Mouse (Mus musculus) neural tube, postnatal 0 days (tissue): ENCODE data around the gene Col6a3. TPM values are rescaled to one million over a fixed set of nuclear protein-coding genes. Genes with fewer than 3 reads are reported as not detected.

Experiments
- polyA plus RNA-seq: library from polyadenylated mRNA; unstranded; fragments of >200 nt; fragmentation: Nextera tagmentation; extraction: Ambion mirVana; gene quantifications from 2 replicates; pipeline ENCODE4 v1.2.1, GENCODE M21; 2015

Gene Col6a3
- polyA plus RNA-seq: 7.3 and 8.4 TPM in 2 replicates

DNA sequence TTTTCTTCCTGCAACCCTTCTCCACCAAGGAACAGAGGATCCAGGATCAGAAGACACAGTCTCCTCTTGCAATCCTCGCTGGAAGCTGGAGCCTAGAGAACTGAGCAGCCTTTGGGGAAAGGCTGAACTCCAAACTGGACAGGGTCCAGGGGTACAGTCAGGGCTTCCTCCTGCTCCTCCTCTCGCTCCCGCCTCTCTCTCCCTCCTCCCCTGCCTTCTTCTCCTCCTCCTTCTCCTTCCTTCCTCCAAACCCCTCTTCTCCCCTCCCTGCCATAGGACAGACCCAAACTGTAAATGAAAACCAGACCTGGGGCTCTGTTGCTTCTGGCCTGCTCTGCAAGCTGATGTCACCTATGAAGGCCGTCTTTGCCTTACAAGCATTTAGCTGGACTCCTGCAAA lies at the start of gene Col6a3:
TSS of gene Col6a3 (minus strand) at position 136 of the 400 bp plus-strand sequence.

Other genes starting within 250 kb of the Col6a3 start
- 128 and 140 TPM in 2 replicates for gene Cops8, start 241.0 kb downstream of the Col6a3 start, polyA plus RNA-seq
- gene Mlph, start 71.1 kb upstream of the Col6a3 start, polyA plus RNA-seq: 0.14 and 0.53 TPM in 2 replicates
- not detected in 2 replicates for gene Prlh, start 109.1 kb upstream of the Col6a3 start, polyA plus RNA-seq
- gene Rab17, start 125.7 kb upstream of the Col6a3 start, polyA plus RNA-seq: not detected in 2 replicates
- gene Lrrfip1, start 154.8 kb upstream of the Col6a3 start, polyA plus RNA-seq: 40.2 and 42.4 TPM in 2 replicates